Mouse (Mus musculus): ENCODE data around the gene Stam.

Stam gene

DNA sequence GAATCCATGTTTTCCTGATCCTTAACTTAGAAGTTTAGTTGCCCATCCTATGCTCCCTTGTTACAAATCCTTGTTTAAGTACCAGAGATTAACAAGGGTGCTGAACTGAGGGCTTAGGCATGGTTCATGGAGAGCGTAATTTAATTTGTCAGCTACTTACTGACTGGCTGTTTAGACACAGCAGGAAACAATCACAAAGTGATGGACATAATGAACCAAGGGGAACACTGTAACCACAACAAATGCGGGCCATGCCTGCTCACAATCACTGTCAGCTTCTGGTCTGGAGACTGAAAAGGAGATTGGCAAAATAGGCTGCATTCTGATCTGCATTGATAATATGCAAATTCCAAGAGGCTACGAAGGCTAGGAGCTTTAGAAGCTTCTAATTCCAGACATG, 53.7 kb downstream of the Stam start:
- no peak for DNase-seq

- DNase-seq, result no peak
Measured at GRCm38 (mm10) chr2:14130641-14131339, 56.9 kb downstream of the Stam start.

- DNase-seq, result no peak
Measured at GRCm38 (mm10) chr2:14132468-14133326, 58.8 kb downstream of the Stam start.

- no peak for DNase-seq
Measured at GRCm38 (mm10) chr2:14136906-14137305, 63.0 kb downstream of the Stam start.

- DNase-seq, result no peak
Measured at GRCm38 (mm10) chr2:14139590-14139989, 65.7 kb downstream of the Stam start.

- DNase-seq, result no peak
Measured at GRCm38 (mm10) chr2:14140044-14140443, 66.1 kb downstream of the Stam start.

- no peak for DNase-seq
Measured at GRCm38 (mm10) chr2:14145311-14145710, 71.4 kb downstream of the Stam start.

DNA sequence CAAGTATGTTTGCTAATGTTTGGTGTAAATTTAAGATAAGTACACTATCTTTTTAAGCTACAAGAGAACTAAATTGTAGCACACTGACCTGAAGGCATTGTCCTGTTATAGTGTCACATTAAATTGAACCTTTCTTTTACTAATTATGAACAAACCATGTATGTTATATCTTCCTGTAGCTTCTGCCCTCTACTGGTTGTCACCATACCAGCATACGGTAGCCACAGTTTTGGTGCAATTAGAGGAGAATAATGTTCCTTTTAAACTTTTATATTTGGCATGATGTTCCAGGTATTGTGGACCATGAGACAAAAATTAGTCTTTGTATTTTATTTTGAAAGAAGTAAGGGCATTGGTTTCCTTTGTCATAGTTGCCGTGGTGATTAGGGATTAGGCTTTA, 73.0 kb downstream of the Stam start:
- DNase-seq, result no peak

DNA sequence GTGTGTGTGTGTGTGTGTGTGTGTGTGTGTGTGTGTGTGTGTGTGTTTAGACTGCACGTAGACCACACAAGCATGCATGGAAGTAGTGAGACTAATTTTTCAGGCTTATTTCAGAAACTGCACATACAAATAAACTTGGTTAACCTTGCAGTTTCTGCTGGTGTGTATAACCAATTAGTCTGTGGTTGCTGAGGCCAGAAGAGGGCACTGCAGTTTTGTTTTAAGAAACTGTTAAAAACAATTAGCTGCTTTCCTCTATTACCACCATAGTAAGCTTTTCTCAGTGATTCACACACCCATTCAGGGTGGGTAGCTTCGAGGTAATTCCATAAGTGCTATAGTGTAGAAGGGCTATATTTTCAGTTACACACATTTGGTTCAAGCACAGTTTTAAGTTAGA, 76.9 kb downstream of the Stam start:
- no peak for DNase-seq

DNA sequence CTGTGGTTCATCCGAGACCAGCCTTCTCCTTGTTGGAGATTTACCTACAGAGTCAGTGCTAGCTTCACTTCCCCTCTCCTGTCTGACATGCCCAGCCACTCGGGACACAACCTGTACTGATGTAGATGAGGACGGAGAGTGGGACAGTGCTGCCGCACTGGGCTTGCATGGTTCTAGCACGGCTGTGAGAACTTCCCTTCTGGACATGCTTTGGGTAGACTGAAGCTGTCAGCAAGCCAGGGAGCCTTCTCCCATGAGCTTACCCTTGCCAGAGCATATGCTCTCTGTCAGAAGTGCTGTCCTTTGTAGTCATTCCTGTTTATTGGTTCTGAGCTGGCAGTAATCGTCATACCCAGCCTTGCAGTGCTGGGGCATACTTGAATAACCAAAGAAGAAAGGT, 78.0 kb downstream of the Stam start:
- DNase-seq, result no peak

DNA sequence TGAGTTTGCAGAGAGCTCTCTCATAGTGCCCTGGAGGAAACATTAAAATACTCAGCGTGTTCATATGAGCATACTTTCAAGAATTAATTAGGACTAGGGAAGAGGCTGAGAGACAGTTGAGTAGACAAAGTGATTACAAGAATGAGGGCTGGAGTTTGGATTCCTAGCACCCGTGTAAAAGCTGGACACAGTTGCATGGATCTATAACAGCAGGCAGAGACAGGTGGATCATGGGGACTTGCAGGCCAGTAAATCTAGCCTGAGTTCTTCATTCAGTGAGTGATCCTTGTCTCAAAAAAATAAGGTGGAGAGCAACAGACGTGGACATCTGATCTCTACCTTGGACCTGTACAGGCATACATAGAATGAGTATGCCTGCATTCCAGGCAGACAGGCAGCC, 85.1 kb downstream of the Stam start:
- no peak for DNase-seq

DNA sequence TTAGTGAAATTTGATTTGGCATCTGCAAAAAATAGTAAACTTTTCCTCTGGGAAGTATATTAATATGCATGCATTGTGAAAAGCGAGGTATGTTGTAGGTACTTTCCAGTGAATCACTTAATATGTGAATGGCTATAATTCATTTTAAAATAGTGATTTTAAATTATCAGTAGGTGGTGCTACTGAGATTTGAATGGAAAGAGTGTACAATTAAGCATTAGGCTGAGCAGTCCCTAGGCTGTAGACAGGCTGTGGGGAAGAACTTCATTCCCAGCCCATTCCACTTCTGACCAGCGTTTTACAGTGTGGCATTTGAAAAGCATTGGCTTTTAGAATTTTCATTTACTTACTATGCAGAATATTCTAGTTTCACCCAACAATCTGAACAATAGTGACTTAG, 85.9 kb downstream of the Stam start:
- DNase-seq, result no peak

DNA sequence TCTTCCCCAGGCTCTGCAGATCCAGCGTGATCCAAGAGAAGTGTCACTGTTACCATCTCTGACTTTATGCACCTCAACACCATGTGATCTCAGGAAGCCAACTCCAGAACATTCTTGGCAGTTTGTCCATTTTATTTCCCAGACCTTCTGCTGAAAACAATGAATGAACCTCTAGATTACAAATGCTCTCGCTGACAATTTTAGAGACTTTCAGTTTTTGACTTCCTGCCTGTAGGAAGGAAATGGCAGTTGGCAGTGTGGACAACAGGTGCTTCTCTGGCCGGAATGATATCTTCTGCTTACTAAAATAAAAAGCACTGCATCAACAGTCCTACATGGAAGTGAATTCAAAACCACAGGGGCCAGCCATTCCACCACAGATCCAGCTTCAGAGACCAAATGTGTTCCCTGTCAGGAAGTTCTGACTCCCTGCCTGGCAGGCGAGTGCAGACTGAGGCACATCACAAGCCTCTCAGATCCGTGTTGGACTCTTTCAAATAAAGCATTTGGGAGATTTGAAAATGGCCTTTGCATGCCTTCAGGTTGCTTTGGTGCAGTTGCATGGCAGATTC, 90.6 kb downstream of the Stam start:
- DNase-seq, result no peak

- no peak for DNase-seq
Measured at GRCm38 (mm10) chr2:14165066-14165465, 91.2 kb downstream of the Stam start.

DNA sequence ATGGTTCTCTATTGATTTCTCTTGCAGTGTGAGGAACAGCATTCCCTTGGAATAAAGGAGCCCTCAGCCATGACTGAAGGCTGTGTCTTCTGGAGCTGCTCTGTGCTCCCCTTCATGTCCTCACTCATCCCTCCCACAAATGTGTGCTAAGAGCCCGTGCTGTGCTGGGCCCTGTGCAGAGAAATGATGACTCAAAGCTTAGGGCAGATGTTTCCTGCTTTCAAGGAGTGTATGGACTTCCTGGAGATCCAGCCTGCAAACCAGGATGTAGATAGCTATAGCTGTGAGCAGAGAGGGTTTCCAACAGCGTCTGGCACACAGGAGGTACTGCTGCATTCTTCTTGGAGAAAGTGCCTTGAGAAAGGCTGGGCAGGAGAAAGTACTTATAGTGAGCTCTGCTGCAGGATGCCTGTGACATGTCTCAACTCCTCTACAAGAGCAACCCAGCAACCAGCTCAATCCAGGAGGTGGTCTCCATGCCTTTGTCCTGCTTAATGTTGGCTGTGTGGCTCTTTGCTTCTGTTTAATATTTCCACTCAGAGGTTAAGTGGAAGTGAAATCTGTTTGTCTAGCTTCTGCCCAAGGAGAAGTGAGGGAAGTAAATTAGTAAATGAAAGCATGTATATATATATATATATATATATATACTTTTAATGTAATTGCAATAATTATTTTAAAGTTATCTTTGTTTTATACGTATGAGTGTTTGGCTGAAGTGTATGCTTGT, 91.9 kb downstream of the Stam start:
- DNase-seq, result no peak

GRCm38 (mm10) chr2:14167721-14168120, 93.8 kb downstream of the Stam start:
- no peak for DNase-seq

DNA sequence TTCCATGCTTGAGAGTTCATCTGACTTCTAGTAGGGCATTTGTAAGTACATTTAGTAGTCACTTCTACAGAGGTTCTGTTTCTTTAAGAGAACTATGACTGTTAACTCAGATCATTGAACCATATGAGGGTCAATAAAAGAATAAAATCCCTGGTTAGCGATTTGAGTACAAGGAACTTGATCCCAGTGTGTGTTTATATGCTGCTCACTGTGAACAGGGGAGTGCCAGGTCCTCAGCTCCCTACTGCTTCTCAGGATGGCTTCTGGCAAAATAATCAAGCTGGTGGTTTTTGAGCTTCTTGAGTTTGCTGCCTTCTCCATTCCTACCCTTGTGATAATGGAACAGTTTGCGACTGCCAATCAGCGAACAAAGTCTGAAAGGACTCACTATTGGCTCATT, 100.4 kb downstream of the Stam start, which contains the start of gene Tmem236:
TSS of gene Tmem236 (plus strand) at position 190 of the 400 bp plus-strand sequence.
- DNase-seq, result no peak

- DNase-seq, result no peak
Measured at GRCm38 (mm10) chr2:14176460-14177193, 102.7 kb downstream of the Stam start.

DNA sequence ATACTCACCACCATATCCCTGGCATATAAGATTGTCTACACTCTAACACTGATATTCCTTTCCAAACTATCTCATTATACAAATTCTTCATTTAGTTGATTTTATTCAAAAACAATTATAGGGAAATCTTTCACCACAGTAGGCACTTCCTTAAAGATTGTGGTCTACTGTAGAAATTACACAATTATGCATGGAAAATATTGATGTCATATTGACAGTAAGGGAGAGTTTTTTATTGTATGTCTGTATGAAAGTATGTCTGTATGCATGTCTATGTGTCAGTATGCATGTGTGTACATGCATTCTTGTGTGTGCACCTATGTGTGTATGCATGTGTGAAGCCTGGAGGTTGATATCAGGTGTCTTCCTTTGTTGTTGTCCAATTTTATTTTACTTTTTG, 110.5 kb downstream of the Stam start:
- no peak for DNase-seq

- no peak for DNase-seq
Measured at GRCm38 (mm10) chr2:14190684-14191083, 116.8 kb downstream of the Stam start.

- no peak for DNase-seq
Measured at GRCm38 (mm10) chr2:14191601-14192000, 117.7 kb downstream of the Stam start.

DNA sequence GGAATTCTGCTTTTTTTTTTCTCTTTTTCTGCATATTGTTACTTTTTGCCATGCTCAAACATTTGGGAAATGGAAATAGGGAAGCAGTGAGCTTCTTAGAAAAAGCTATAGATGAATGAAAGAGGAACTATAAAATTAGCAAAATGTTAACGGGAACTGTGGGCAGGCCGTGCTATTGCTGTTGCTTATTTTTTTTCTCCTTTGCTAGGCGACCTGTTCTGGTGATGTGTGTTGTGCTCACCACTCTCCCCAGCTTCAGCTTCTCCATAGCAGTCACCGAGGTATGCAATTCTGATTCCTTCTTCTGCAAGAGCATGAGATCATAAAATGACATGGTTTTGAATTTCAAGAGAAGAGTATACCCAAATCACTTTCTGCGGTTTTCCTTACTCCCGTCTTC, 118.1 kb downstream of the Stam start:
- DNase-seq, result no peak
